Mouse (Mus musculus) right cerebral cortex, postnatal 36 days (tissue): ENCODE measurements at regions not wholly inside any gene's neighbourhood (a gene's known extent, or its start where the extent isn't known, plus 50 kb on each side); places are given as distances from the start of the nearest gene placed in this dataset.
A peak's percentile ranks its signal among the peaks of the same experiment; 100 is the strongest.

Experiments used
- DNase-seq, 2 experiments: peaks; one replicate each; pipeline ENCODE4 v3.0.0; 2022; ENCODE audit warnings: low spot score in 2 of 2, mixed read lengths in 1 of 2

DNA sequence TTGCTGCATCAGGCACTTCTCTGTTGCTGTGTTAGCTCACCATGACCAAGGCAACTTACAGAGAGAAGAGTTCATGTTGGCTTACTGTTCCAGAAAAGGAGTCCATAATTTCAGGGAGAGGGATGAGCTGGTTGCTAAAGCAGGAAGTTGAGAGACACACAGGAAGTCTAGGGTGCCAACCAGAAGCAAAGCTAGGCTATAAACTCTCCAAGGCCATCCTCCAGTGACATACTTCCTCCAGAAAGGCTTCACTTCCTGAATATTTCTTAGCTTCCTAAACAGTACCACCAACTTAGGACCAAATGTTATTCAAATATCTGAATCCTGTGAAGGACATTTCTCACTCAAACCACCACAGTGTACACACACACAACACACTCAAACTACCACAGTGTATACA, 2010.6 kb downstream of the A830018L16Rik start:
- DNase-seq, result no peak

DNA sequence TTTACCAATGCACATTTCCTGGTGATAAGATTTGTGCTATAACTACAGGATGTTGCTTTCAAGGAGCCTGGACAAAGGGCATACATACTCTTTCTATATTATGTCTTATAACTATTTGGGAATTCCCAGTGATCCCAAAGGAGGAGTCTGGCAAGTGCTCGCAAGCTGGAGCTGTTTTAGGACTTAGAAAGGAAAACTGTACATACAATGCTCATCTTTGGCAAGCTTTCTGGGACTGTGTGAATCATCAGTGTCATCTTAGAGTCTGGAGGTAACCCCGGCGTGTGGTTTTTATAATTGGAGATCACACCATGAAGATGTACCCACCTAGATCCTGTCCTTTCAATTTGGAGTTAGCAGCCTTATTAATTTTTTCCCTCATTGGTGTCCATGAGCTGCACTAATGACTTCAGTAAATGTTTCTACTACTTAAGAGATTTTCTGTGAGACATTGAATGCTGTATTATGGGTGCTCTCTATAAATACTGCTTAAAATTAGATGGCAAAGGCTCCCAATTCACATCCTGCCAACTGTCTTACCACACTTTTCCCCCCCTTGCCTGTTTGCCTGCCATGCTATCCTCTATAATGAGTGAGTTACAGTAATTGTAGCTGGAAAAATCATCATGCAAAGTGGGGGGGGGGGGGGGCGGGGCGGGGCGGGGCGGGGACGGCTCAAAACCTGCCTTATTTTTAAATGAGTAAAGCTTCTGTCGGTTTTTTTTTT, 2011.9 kb downstream of the A830018L16Rik start:
- DNase-seq, result no peak

DNA sequence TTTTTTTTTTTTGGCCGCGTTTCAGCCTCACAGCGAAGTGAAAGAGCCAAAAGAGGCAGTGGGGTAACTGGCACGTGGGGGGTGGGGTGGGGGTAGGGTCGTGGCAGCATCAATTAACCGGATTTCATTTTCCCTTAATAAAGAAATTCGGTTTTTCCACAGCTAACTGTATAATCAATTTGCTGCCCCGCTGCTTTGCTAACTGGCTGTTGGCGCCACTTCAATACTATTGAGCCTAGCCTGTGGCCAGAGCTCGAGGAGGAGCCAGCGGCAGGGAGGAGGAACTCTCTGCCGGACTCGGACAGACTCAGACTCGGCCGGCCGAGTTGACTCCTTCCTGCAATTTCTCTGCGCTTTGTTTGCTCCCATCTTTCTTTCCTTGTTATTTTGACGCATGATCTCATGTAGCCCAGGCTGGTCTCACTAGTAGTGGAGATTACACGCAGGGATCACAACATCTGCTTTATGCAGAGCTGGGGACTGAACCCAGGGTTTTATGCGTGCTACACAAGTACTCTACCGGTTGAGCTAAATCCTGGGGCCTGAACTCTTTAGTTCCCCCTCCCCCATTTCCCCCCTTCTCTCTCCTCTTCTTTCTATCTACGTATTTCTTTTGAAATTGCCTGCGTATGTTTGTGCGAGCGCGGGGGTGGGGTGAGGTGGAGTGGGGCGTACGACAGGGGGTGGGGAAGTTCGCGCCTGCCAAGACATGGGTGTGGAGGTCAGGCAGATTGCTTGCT, 2012.6 kb downstream of the A830018L16Rik start:
- DNase-seq, result peak in 1 of 2 experiments; percentile 12

DNA sequence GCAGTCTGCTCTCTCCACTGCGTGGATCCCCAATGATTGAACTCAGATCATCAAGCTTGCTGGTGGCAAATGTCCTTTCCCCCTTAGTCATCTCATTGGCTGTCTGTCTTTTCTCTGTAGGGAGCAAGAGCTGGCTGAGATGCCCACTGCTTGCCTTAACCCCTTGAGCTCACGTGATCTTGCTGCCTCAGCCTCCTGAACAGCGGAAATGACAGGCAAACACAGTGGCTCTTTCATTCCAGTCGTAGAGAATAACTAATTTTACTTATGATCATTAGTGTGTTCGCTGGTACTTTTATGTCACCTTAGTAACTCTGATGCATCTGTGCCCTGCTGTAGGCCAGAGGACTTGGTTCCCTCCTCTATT, 2013.1 kb downstream of the A830018L16Rik start:
- no peak for DNase-seq

DNA sequence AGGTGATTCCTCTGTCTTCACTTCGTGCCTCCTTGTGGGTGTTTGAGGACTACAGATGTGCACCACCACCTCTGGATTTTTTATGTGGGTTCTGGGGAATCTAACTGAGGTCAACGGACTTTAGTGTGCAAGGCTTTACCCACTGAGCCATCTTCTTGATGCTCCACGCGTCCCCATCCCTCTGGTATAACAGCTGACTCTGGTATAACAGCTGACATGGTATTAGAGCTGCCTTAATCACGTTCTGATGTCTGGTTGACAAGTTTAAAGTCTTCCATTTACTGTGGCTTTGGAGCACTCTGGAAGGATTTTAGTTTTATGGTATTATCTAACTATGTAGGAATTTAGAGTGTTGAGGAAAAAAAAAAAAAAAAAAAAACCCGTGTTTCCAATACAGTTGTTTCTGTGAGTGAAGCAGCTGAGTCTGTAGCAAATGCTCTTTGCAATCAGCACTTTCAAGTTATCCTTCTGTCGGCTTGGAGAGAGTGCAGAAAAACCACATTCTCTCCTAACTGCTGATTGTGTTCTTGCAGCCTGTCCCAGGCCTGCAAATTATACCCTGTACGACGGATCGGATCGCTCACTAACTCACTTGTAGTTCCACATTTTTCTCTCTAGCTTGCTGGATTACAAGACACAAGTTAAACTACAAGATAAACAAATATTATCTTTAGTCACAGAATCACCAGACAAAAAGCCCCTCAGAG, 2013.7 kb downstream of the A830018L16Rik start:
- DNase-seq, result no peak

DNA sequence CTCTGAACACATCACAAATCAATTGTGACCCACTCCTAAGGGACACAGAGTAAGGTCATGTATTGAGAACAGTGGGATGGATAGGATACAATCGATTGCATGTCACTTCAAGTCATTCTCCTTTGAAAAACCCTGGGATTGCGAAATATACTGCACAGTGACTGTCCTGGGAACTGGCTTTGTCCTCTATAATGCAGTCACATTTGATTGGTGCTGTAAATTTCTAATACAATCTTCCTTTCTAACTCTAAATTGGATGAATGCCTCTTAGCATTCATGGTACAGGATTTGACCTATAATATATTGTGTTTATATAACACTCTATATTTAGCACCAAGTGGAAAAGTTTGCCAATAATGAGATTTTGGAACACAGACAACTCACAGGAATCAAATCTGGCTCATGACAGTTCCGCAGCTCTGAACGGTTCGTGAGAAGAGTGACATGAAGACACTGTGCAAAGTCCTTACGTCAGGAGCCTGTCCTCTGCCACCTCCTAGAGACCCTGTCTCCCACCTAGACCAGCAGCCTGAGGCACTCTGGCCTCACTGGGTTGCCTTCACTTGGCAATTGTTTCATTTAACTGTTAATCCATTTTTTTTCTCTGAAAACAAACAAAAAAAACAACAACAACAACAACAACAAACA, 2024.0 kb downstream of the A830018L16Rik start:
- no peak for DNase-seq

DNA sequence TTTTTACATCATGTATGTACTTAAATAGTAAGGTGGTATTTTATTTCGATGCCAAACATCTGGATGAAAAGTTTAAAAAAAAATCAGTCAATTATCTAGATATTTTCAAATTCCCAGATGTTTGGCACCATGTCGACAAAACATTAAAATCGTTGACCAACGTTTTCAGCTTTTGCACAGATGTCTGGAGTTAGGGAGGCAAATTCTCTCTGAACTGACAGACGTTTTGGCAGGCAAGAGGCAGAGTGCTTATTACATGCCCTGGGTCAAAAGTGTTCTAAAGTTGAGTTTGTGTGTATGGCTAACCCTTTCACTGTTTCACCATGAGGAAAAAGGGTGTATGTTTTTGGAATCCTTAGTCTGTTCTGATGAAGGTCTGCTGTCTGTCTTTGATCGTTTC, 2028.5 kb downstream of the A830018L16Rik start:
- no peak for DNase-seq

DNA sequence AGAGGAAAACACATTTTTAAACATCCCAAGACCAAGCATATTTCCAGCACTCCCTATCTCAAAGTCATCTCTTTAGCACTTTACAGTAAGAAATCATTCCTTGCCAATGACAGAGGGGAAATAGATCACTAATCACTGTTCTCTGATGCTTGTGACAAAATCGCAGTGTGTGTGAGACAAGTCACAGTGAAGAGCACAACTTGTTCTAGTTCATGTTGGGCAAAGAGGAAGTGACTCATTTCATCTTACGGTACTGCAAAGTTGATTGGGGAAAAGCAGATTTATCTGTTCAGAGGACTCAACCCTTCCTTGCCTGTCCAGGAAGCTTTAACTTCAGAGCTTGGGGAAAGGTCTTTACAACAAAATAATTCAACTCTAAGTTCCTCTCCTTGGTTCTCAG, 2040.6 kb downstream of the A830018L16Rik start:
- DNase-seq, result no peak

DNA sequence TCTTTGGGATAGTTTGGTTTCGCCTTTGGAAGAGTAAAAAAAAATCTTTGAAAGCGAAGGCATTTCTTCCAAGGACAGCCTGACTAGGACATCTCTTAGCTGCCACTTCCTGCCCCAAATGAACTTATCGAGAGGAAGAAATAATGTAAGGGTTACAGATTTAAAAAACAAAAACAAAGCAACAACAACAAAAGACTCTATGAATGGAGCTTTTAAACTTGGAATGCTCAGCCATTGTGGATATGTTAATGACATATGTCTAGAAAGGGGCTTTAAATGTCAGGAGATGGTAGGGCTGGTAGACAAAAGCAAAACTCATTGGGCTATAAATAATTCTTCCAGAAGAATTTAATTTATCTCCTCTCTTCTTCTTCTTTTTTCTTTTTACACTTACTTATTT, 2041.7 kb downstream of the A830018L16Rik start:
- no peak for DNase-seq

DNA sequence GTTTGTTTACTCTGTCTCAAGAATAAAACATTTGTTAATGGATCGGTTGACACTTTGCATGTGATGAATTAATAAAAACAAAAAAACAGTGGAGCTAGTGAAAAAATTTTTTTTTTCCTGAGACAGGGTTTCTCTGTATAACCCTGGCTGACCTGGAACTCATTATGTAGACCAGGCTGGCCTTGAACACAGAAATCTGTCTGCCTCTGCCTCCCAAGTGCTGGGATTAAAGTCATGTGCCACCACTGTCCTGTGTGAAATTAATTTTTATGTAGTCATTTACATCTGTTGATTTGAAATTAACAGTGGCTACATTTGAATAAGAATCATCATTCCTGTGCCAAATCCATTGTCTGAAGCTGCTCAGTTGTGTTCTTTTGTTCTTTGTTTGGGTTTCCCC, 2050.4 kb downstream of the A830018L16Rik start:
- DNase-seq, result no peak

DNA sequence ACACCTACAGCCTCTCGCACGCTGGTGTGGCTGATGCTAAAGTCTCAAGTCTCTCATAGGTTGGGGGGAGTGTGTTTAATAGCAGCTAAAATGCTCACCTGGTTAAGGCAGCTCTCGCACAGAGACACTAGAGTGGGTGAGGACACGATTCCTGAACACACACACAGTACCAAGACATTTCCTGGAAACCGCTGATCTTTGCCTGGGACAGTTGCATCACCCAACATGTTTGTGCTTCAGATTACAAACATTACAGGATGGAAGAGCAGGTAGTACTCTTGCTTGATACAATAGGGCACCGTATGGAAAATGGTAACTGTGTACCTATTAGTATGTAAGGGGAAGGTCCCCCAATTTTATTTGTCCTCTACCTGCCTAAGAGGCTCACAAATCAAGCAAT, 2053.3 kb downstream of the A830018L16Rik start:
- DNase-seq, result no peak

DNA sequence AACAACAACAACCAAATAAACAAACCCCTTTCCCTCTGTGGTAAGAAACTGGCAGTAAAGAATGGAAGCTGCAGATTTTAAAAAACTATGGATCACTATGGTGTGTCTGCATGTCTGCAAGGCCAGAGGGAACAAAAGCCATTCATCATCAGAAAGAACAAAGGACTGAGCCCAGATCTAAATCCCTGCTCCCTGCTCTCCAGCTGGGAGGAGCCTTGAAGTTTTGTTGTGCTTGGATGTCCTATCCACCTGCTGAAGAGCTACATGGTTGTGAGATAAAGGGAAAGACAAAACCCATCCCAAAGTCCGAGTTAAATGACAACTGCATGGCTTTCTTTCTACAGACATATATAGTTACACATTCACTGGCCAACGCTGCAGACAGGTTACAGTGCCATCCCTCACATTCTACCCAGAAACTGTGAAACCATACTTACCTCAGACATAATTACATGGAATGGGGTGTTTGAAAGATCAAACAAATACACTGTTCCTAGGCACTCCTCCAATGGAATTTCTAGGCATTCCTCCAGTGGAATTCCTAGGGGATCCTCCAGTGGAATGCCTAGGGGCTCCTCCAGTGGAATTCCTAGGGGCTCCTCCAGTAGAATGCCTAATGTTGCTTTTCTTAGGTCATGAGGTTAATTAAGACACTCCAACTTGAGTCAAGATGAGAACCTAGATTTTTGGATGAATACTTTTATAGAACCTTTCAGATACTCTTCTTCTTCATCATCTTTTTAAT, 2054.2 kb downstream of the A830018L16Rik start:
- DNase-seq, result no peak

DNA sequence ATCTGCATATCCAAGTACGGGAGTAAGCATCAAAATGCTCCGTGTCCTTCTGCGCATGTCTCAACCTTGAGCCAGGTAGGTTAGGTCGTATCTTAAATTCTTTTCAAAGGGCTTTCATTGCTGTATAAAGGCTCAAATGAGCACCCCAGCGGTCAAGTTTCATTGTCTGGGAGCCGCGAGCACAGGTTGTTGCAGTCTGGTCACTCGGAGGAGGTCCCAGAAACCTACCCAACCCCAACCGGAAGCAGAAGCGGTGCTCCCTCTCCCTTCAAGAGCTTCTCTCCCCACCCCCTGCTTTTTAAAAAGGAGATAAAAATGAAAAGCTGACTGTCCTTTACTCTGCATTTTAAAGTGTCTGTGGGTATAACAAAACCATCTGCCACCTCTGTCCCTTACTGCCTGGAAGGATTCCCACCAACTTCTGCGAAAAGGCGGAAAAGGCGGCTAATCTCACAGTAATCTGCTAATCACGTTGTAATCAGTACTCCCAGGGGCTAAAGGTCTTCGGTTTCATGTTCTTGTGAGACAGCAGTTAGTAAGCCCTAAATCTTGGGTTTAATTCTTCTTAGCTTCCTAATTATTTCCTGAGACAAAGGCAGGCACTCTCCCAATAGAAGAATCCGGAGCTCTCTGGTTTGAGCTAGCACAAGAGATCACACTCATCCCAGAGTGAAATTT, 2081.0 kb downstream of the A830018L16Rik start:
- no peak for DNase-seq

DNA sequence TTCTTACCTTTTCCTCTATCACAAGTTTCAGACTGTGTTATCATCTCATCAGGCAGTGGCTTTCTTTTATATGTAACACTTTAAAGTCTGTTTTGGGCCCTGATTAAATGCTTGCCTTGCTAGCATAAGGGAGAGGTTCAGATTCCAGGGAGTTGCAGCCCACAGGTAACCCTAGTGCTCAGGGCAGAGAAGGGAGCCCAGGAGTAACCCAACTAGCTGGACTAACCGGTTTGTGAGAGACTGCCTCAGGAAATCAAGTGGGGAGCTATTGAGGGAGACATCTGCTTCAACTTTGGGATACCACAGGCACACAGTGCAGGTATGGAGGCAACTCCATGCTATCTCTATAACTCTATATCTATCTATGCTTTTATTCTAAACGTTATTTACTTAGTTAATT, 2082.5 kb downstream of the A830018L16Rik start:
- no peak for DNase-seq

DNA sequence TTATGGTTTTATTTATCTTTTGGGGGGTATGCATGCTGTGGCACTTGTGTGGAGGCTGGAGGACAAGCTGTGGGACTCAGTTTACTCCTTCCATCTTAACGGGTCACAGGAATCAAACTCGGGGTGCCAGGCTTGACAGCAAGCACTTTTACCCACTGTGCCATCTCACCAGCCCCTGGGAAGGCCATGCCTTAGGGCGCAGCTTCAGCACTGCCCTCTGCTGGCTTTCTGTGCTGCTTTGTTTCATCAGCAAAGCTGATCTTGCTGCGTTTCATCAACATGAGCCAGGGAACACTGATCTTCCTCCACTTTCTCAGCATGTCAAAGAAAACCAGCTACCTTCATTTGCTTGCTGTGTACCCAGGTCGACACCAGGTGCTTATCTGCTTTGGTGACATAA, 2086.6 kb downstream of the A830018L16Rik start:
- peak in 1 of 2 experiments; percentile 12 for DNase-seq

DNA sequence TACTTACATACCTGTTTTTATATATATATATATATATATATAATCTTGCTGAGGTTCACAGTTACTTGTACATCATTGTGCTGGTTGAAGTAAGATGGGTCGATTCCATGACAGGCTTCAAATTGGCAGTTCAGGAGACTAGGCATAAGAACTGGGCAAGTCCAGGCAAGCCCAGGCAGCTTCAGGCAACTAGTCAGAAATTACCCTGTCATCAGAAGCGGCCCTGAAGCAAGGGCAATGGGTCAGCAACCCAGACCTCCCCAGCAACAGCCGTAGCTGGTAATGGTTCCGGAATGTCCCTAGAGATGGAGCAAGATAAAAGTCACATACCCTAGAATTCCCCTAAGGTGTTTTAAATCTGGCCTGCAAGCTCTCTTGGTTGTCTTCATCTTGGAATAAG, 2088.0 kb downstream of the A830018L16Rik start:
- DNase-seq, result no peak

DNA sequence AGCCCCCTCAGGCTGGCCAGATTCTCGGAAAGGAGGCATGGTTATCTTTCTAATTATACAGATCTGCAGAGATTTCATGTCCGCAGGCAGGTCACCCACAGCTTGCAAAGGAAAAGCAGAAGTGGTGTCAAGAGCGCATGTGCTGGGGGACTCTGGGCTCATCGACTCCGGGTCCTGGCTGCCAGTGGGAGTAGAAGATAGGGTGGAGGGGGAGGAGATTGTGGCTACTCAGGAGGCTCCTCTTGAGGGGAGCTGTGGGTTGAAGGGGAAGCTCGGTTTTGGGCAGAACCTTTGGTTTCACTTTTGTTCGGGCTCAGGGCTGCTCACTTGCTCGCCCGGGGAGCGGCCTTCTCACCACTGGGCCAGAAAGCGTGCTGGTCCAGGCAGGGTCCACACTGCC, 2099.9 kb downstream of the A830018L16Rik start:
- no peak for DNase-seq
